Mouse (Mus musculus) lung, embryonic 16.5 days (tissue): Measurements from ENCODE around the gene Gm10570. TPM values are rescaled to one million over a fixed set of nuclear protein-coding genes. Genes with fewer than 3 reads are reported as not detected.
A peak's percentile ranks its signal among the peaks of the same experiment; 100 is the strongest.

Source experiments
- ATAC-seq: fragments of 200-750 bp; cut with Nextera tagmentation; 2 replicates; pipeline ENCODE4 v1.8.0; 2017; ENCODE audit warnings: low read depth, mild to moderate bottlenecking, moderate library complexity
- H3K27ac ChIP-seq: fragments of 300-500 bp; sonication (generic); 2 replicates; pipeline ENCODE4 v1.5.1; 2014; ENCODE audit warnings: mild to moderate bottlenecking, control low read depth, low read length
- H3K27me3 ChIP-seq: fragments of 300-500 bp; sonication (generic); 2 replicates; pipeline ENCODE4 v1.6.1; 2014; ENCODE audit warnings: low read depth, low read length, mixed read lengths; ENCODE audit not compliant: control insufficient read depth, insufficient read depth
- H3K36me3 ChIP-seq: fragments of 300-500 bp; sonication (generic); 2 replicates; pipeline ENCODE4 v1.6.1; 2014; ENCODE audit warnings: low read length; ENCODE audit not compliant: control insufficient read depth, insufficient read depth
- H3K4me1 ChIP-seq: fragments of 300-500 bp; sonication (generic); replicated peaks from 2 replicates; pipeline ENCODE4 v1.6.1; 2014; ENCODE audit warnings: low read length, mixed read lengths; ENCODE audit not compliant: control insufficient read depth, insufficient read depth
- H3K4me2 ChIP-seq: fragments of 300-500 bp; sonication (generic); 2 replicates; pipeline ENCODE4 v1.6.1; 2014; ENCODE audit warnings: low read depth, low read length, control low read depth
- H3K4me3 ChIP-seq: fragments of 300-500 bp; sonication (generic); 2 replicates; pipeline ENCODE4 v1.5.1; 2014; ENCODE audit warnings: mild to moderate bottlenecking, low read length, control low read depth
- H3K9ac ChIP-seq: fragments of 300-500 bp; sonication (generic); 2 replicates; pipeline ENCODE4 v1.6.1; 2014; ENCODE audit warnings: low read length, control low read depth
- H3K9me3 ChIP-seq: fragments of 300-500 bp; sonication (generic); 2 replicates; pipeline ENCODE4 v1.6.1; 2016; ENCODE audit warnings: low read length; ENCODE audit not compliant: control insufficient read depth
- WGBS: fragments of 180-500 bp; shearing (Covaris S2); extraction: QIAGEN DNeasy Blood & Tissue Kit; methylation state at CpG from one replicate; pipeline ENCODE4 v1.1.7; 2014; 5-methylcytosine and 5-hydroxymethylcytosine counted together
- polyA plus RNA-seq: library from polyadenylated mRNA; unstranded; fragments of >200 nt; fragmentation: Nextera tagmentation; extraction: Ambion mirVana; gene quantifications from 2 replicates; pipeline ENCODE4 v1.2.1, GENCODE M21; 2015

Gene Gm10570
- polyA plus RNA-seq, result not detected in 2 replicates

DNA sequence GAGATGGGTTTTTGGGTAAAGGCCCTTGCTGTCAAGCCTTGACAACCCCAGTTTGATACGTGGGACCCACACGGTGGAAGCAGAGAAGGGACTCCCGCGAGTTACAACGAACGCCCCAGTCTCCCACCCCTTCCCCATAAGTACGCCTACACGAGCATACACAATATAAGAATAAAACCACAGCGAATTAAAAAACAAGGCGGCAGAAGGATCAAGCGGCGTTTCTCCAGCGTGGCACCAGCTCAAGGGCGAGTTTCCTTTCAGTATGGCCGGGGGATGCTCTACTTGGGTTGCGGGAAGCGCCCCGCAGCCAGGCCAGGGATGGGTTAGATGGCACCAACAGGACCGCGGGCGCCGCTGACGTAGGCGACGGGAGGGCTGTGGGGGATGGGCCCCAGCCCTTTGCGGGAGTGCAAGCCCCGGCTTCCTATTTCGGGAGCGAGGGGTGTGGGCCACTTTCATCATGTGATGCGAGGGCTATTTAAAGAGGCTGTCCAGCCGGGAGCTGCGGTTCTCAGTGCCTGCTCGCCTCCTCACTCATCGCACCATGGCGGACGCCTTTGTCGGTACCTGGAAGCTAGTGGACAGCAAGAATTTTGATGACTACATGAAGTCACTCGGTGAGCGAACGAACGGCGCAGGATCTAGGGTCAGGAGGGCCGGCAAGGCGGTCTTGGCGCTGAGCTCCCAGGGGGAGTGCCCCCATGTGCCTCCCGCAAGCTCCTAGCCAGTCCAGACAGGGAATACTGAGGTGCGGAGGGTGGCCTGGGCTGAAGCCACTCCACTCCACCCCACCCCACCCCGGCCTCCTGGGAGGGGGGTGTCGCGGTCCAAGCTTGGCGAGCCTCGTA is at the start of gene Gm10570, which contains the start of gene Fabp3:
TSS of gene Gm10570 (minus strand) at position 444 of the 851 bp plus-strand sequence.
TSS of gene Fabp3 (plus strand) at position 365 of the 851 bp plus-strand sequence.
- H3K9ac ChIP-seq, result peak within 1 kb of the TSS; percentile 8; the same call in 1 of the 2 replicates
- H3K9me3 ChIP-seq, result no peaks in the 10 kb centered on the region
- peaks cover 28% of the 10 kb centered on the region for H3K27me3 ChIP-seq
- no peak within 1 kb of the TSS for H3K27ac ChIP-seq
- peaks cover 8% of the 10 kb centered on the region for H3K4me1 ChIP-seq
- peak within 1 kb of the TSS; percentile 56 for H3K4me3 ChIP-seq
- WGBS, result under 1% methylated on average over 52 of the region's 52 CpGs
- no peaks in the 10 kb centered on the region for H3K36me3 ChIP-seq
- peak within 1 kb of the TSS; percentile 96 for H3K4me2 ChIP-seq
- ATAC-seq, result peak; percentile 42

- ATAC-seq, result no peak
- Histone ChIP-seq H3K4me3 (no peak overlapping the region), H3K4me2 (no peak overlapping the region), H3K9me3 (0 out of 2 replicates have a peak, but pooled peaks cover 2% of the 10 kb centered on the region), H3K27ac (no peak overlapping the region), H3K36me3 (peaks cover 6% of the 10 kb centered on the region; the same call in 1 of the 2 replicates), H3K9ac (no peak overlapping the region), H3K27me3 (no peaks in the 10 kb centered on the region), H3K4me1 (peaks cover 15% of the 10 kb centered on the region)
These were observed 49.5 kb upstream of the Gm10570 start for GRCm38 (mm10) chr4:130357946-130358345.

DNA sequence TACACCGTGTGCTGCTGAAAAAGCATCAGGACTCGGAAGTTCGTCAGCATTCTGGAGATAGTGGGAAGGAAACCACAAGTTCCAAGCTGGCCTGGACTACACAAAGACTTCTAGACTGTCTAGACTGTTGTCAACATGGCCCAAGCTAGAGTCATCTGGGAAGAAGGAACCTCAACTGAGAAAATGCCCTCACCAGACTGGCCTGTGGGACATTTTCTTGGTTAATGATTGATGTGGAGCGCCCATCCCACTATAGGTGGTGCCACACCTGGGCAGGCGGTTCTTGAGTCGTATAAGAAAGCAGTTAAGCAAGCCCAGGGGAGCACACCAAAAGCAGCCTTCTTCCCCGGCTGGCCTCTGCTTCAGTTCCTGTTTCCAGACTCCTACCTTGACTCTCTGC is 44.1 kb upstream of the Gm10570 start:
- no peak overlapping the region for H3K27ac ChIP-seq
- H3K36me3 ChIP-seq, result peaks cover 22% of the 10 kb centered on the region
- no peak overlapping the region for H3K9ac ChIP-seq
- no peak for ATAC-seq
- no peaks in the 10 kb centered on the region for H3K27me3 ChIP-seq
- no peak overlapping the region for H3K4me2 ChIP-seq
- 0 out of 2 replicates have a peak, but pooled peaks cover 2% of the 10 kb centered on the region for H3K9me3 ChIP-seq
- WGBS, result 83% methylated on average over 7 of the region's 7 CpGs
- H3K4me3 ChIP-seq, result no peak overlapping the region
- no peaks in the 10 kb centered on the region for H3K4me1 ChIP-seq

DNA sequence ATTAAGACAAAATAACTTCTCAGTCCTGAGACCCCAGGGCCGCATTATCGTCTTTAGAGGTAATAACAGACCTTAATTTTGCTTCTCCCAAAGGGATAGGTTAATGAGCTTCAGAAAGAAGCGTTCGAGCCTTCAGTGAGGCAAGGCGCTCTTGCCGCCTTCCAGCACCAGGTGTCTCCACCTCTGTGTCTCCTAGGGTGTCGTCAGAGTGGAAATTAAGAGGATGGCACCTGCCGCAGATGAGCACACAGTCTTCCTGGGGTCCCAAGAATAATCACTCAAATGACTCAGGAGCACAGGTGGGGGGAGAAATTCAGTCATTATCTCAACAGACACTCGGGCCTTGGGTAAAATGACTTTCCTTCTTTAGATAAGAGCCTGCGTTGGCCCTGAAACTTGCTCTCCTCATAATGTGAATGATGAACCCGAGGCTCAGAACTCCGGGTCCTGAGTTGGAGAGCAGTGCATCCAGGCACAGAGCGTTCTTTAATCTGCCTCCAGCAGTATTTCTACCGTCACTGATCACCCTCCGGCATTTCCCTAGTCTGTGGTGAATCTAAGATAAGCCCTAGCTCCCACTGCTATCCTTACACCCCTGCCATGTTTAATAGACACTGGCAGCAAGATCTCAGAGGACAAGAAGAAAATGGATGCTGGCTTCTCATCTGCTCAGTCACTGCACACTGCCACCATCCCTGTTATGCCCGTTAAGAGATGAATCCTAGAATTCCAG is 42.4 kb upstream of the Gm10570 start:
- no peak overlapping the region for H3K4me3 ChIP-seq
- 81% methylated on average over 16 of the region's 16 CpGs for WGBS
- ATAC-seq, result no peak
- no peaks in the 10 kb centered on the region for H3K9me3 ChIP-seq
- no peaks in the 10 kb centered on the region for H3K4me1 ChIP-seq
- H3K36me3 ChIP-seq, result peaks cover 20% of the 10 kb centered on the region
- no peak overlapping the region for H3K9ac ChIP-seq
- H3K27me3 ChIP-seq, result no peaks in the 10 kb centered on the region
- H3K27ac ChIP-seq, result no peak overlapping the region
- no peak overlapping the region for H3K4me2 ChIP-seq

- ATAC-seq, result no peak
- H3K36me3 ChIP-seq, result peaks cover 20% of the 10 kb centered on the region
- H3K4me2 ChIP-seq, result no peak overlapping the region
These were observed 41.2 kb upstream of the Gm10570 start for GRCm38 (mm10) chr4:130349666-130350065.

GRCm38 (mm10) chr4:130341691-130342090 is 33.2 kb upstream of the Gm10570 start:
- Histone ChIP-seq H3K9me3 (no peaks in the 10 kb centered on the region), H3K27ac (no peak overlapping the region), H3K27me3 (no peaks in the 10 kb centered on the region), H3K4me2 (no peak overlapping the region), H3K36me3 (peaks cover 13% of the 10 kb centered on the region), H3K9ac (no peak overlapping the region), H3K4me3 (no peak overlapping the region), H3K4me1 (no peaks in the 10 kb centered on the region)
- no peak; the same call in 1 of the 2 replicates for ATAC-seq
- 24% methylated on average over 4 of the region's 4 CpGs for WGBS

More at GRCm38 (mm10) chr4:130349666-130350065, 41.2 kb upstream of the Gm10570 start:
- no peak overlapping the region for H3K4me3 ChIP-seq
- H3K27me3 ChIP-seq, result no peaks in the 10 kb centered on the region
- WGBS, result 92% methylated on average over 6 of the region's 6 CpGs
- H3K4me1 ChIP-seq, result no peaks in the 10 kb centered on the region
- no peak overlapping the region for H3K27ac ChIP-seq
- no peak overlapping the region for H3K9ac ChIP-seq
- no peaks in the 10 kb centered on the region for H3K9me3 ChIP-seq

DNA sequence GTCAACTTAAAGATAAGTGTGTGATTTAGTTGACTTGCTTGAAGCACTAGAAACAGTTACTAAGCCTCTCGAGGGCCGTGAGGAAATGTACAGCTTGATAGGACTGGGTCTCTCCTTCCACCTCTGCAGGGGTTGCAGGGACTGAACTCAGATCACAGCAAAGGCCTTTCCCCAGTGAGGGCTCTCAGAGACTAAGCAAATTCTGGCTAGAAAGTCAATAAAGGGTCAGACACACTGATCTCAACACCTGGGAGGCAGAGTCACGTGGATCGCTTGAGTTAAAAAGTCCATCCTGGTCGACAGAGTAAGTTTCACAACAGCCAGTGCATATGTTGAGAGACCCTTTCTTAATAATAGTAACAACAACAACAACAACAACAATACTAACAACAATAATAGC is 27.4 kb upstream of the Gm10570 start:
- no peak overlapping the region for H3K4me3 ChIP-seq
- H3K27me3 ChIP-seq, result no peaks in the 10 kb centered on the region
- no peak overlapping the region for H3K4me2 ChIP-seq
- ATAC-seq, result no peak
- H3K9ac ChIP-seq, result no peak overlapping the region
- no peaks in the 10 kb centered on the region for H3K4me1 ChIP-seq
- no peaks in the 10 kb centered on the region for H3K9me3 ChIP-seq
- no peak overlapping the region for H3K27ac ChIP-seq
- peaks cover 14% of the 10 kb centered on the region for H3K36me3 ChIP-seq
- WGBS, result 62% methylated on average over 5 of the region's 5 CpGs

DNA sequence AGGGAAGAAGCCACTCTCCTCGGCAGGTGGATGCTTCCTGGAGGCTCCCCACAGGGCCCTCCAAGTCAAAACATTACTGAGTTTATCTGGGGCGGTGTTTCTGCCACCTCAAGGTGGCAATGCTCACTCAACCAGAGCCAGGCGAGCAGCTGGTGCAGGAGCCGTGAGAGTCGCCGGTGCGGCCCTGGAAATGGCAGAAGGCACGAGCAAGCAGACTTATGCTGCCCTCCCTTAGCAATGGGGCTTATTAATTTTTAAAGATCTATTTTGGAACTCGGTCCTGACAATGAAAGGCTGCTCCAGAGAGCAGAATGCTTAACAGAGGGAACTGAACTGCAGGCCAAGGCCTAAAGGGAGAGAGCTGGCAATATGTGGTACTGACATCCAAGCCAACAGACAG is 18.9 kb upstream of the Gm10570 start:
- Histone ChIP-seq H3K4me3 (no peak overlapping the region), H3K27ac (no peak overlapping the region), H3K36me3 (peaks cover 14% of the 10 kb centered on the region; the same call in 1 of the 2 replicates), H3K4me1 (no peaks in the 10 kb centered on the region), H3K4me2 (no peak overlapping the region), H3K9ac (no peak overlapping the region), H3K9me3 (no peaks in the 10 kb centered on the region), H3K27me3 (no peaks in the 10 kb centered on the region)
- no peak for ATAC-seq
- WGBS, result 87% methylated on average over 9 of the region's 9 CpGs

DNA sequence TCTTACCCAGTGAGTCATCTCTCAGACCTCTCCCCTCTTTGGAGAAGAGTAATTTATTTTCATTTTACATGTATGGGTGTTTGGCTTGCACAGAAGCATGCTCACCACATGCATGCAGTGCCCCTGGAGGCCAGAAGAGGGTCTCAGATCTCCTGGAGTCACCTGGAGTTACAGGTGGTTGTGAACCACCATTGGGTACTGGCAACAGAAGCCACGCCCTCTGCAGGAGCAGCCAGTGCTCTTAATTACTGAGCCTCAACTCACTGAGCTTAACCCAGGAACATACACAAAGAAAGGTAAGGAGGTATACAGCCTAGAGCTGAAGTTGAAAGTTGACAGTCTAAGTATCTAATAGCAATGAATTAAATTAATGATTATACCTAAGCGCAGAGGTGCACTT is 17.0 kb upstream of the Gm10570 start:
- ATAC-seq, result no peak
- WGBS, result 97% methylated on average over 2 of the region's 2 CpGs
- H3K36me3 ChIP-seq, result peaks cover 18% of the 10 kb centered on the region; the same call in 1 of the 2 replicates

More for the DNA sequence above, 17.0 kb upstream of the Gm10570 start:
- H3K4me1 ChIP-seq, result no peaks in the 10 kb centered on the region
- no peak overlapping the region for H3K4me3 ChIP-seq
- H3K27me3 ChIP-seq, result no peaks in the 10 kb centered on the region
- H3K9ac ChIP-seq, result no peak overlapping the region
- no peak overlapping the region for H3K4me2 ChIP-seq
- H3K9me3 ChIP-seq, result no peaks in the 10 kb centered on the region
- no peak overlapping the region for H3K27ac ChIP-seq
